Mouse (Mus musculus): ENCODE results near the gene Caps2.

GRCm38 (mm10) chr10:112163168-112163766 is at the start of gene Caps2:
- no peak for TF ChIP-seq CTCF (IDR thresholded peaks at IDR 0.05; ENCODE audit: low read depth, low read length)
- no peak for TF ChIP-seq POLR2A (IDR thresholded peaks at IDR 0.05; ENCODE audit: borderline replicate concordance, low read depth, low read length)
